Mouse (Mus musculus): ENCODE results near the gene Rsph3b. TPM values are rescaled to one million over a fixed set of nuclear protein-coding genes. Genes with fewer than 3 reads are reported as not detected.
"Not testable (repeated sequence)": the region's sequence is repeated elsewhere in the genome, so short reads cannot be mapped to it uniquely, and the experiment has no call there.

The Rsph3b gene
- polyA plus RNA-seq (2015; fragmentation: Nextera tagmentation; extraction: Ambion mirVana): 11.1 and 12.0 TPM in 2 replicates

- Histone ChIP-seq H3K4me2 (ENCODE audit: low read depth, low read length) (peak within 1 kb of the TSS; percentile 84), H3K4me3 (ENCODE audit: low read depth, low read length) (peak within 1 kb of the TSS; percentile 69), H3K9ac (ENCODE audit: low read depth, low read length) (peak within 1 kb of the TSS; percentile 62), H3K27ac (ENCODE audit: low read length) (peak within 1 kb of the TSS; percentile 81)
- peak; percentile 92 for ATAC-seq (ENCODE audit: low read depth)
- not testable (repeated sequence) for H3K9me3 ChIP-seq (replicated peaks; ENCODE audit: control insufficient read depth, low read length); H3K4me1 ChIP-seq (ENCODE audit: control insufficient read depth, low read depth, low read length); H3K27me3 ChIP-seq (ENCODE audit: control insufficient read depth, insufficient read depth, low read depth, low read length); H3K36me3 ChIP-seq (ENCODE audit: control insufficient read depth, insufficient read depth)
- under 1% methylated on average over 66 of the region's 73 CpGs for WGBS (ENCODE audit: insufficient replicate concordance)
These were observed at the start of gene Rsph3b for GRCm38 (mm10) chr17:6947984-6948768. Gene Rsph3b (minus strand): TSS chr17:6948682.

GRCm38 (mm10) chr17:6997778-6998490 lies 49.5 kb upstream of the Rsph3b start:
- not testable (repeated sequence) for ATAC-seq (ENCODE audit: low read depth); H3K36me3 ChIP-seq (ENCODE audit: control insufficient read depth, insufficient read depth); H3K9me3 ChIP-seq (replicated peaks; ENCODE audit: control insufficient read depth, low read length); H3K4me1 ChIP-seq (ENCODE audit: control insufficient read depth, low read depth, low read length); H3K27ac ChIP-seq (ENCODE audit: low read length); H3K4me3 ChIP-seq (ENCODE audit: low read depth, low read length); H3K4me2 ChIP-seq (ENCODE audit: low read depth, low read length); H3K27me3 ChIP-seq (ENCODE audit: control insufficient read depth, insufficient read depth, low read depth, low read length); H3K9ac ChIP-seq (ENCODE audit: low read depth, low read length)
- no CpG with 5 or more reads among the region's 7 CpGs for WGBS (ENCODE audit: insufficient replicate concordance)

GRCm38 (mm10) chr17:6996826-6997225 lies 48.3 kb upstream of the Rsph3b start:
- not testable (repeated sequence) for H3K27ac ChIP-seq (ENCODE audit: low read length); H3K9me3 ChIP-seq (replicated peaks; ENCODE audit: control insufficient read depth, low read length); H3K4me2 ChIP-seq (ENCODE audit: low read depth, low read length); H3K27me3 ChIP-seq (ENCODE audit: control insufficient read depth, insufficient read depth, low read depth, low read length); H3K36me3 ChIP-seq (ENCODE audit: control insufficient read depth, insufficient read depth); H3K9ac ChIP-seq (ENCODE audit: low read depth, low read length); ATAC-seq (ENCODE audit: low read depth); H3K4me1 ChIP-seq (ENCODE audit: control insufficient read depth, low read depth, low read length); H3K4me3 ChIP-seq (ENCODE audit: low read depth, low read length)
- WGBS (ENCODE audit: insufficient replicate concordance): 73% methylated on average over 8 of the region's 8 CpGs

- H3K9ac ChIP-seq (ENCODE audit: low read depth, low read length); H3K27me3 ChIP-seq (ENCODE audit: control insufficient read depth, insufficient read depth, low read depth, low read length); H3K9me3 ChIP-seq (replicated peaks; ENCODE audit: control insufficient read depth, low read length); H3K4me3 ChIP-seq (ENCODE audit: low read depth, low read length); H3K4me1 ChIP-seq (ENCODE audit: control insufficient read depth, low read depth, low read length); H3K4me2 ChIP-seq (ENCODE audit: low read depth, low read length); H3K36me3 ChIP-seq (ENCODE audit: control insufficient read depth, insufficient read depth); H3K27ac ChIP-seq (ENCODE audit: low read length): not testable (repeated sequence)
- WGBS (ENCODE audit: insufficient replicate concordance): no CpG with 5 or more reads among the region's 6 CpGs
- peak; percentile 13; the same call in 1 of the 2 replicates for ATAC-seq (ENCODE audit: low read depth)
These were observed 47.0 kb upstream of the Rsph3b start for GRCm38 (mm10) chr17:6995504-6995903.

- not testable (repeated sequence) for H3K4me3 ChIP-seq (ENCODE audit: low read depth, low read length); H3K4me2 ChIP-seq (ENCODE audit: low read depth, low read length); H3K36me3 ChIP-seq (ENCODE audit: control insufficient read depth, insufficient read depth); H3K9ac ChIP-seq (ENCODE audit: low read depth, low read length); H3K27me3 ChIP-seq (ENCODE audit: control insufficient read depth, insufficient read depth, low read depth, low read length); H3K4me1 ChIP-seq (ENCODE audit: control insufficient read depth, low read depth, low read length); ATAC-seq (ENCODE audit: low read depth); H3K9me3 ChIP-seq (replicated peaks; ENCODE audit: control insufficient read depth, low read length); H3K27ac ChIP-seq (ENCODE audit: low read length)
- 69% methylated on average over 1 of the region's 1 CpGs for WGBS (ENCODE audit: insufficient replicate concordance)
These were observed 37.6 kb upstream of the Rsph3b start for GRCm38 (mm10) chr17:6986118-6986517.

- ATAC-seq (ENCODE audit: low read depth); H3K4me1 ChIP-seq (ENCODE audit: control insufficient read depth, low read depth, low read length); H3K9ac ChIP-seq (ENCODE audit: low read depth, low read length); H3K4me2 ChIP-seq (ENCODE audit: low read depth, low read length); H3K27me3 ChIP-seq (ENCODE audit: control insufficient read depth, insufficient read depth, low read depth, low read length); H3K9me3 ChIP-seq (replicated peaks; ENCODE audit: control insufficient read depth, low read length); H3K4me3 ChIP-seq (ENCODE audit: low read depth, low read length); H3K36me3 ChIP-seq (ENCODE audit: control insufficient read depth, insufficient read depth); H3K27ac ChIP-seq (ENCODE audit: low read length): not testable (repeated sequence)
- 90% methylated on average over 5 of the region's 8 CpGs for WGBS (ENCODE audit: insufficient replicate concordance)
These were observed 31.7 kb upstream of the Rsph3b start for GRCm38 (mm10) chr17:6980144-6980543.

GRCm38 (mm10) chr17:6979380-6979779 lies 30.9 kb upstream of the Rsph3b start:
- peak overlapping the region; percentile 70 for H3K4me2 ChIP-seq (ENCODE audit: low read depth, low read length)
- not testable (repeated sequence) for H3K27ac ChIP-seq (ENCODE audit: low read length); H3K9ac ChIP-seq (ENCODE audit: low read depth, low read length); H3K4me1 ChIP-seq (ENCODE audit: control insufficient read depth, low read depth, low read length); H3K36me3 ChIP-seq (ENCODE audit: control insufficient read depth, insufficient read depth); H3K27me3 ChIP-seq (ENCODE audit: control insufficient read depth, insufficient read depth, low read depth, low read length); H3K9me3 ChIP-seq (replicated peaks; ENCODE audit: control insufficient read depth, low read length)
- H3K4me3 ChIP-seq (ENCODE audit: low read depth, low read length): peak overlapping the region; percentile 65
- peak; percentile 4; the same call in 1 of the 2 replicates for ATAC-seq (ENCODE audit: low read depth)
- 4% methylated on average over 4 of the region's 5 CpGs for WGBS (ENCODE audit: insufficient replicate concordance)

GRCm38 (mm10) chr17:6978287-6979248 lies 30.1 kb upstream of the Rsph3b start, which contains the start of gene Gm49721:
Gene Gm49721 (plus strand): TSS chr17:6978904.
- not testable (repeated sequence) for H3K27ac ChIP-seq (ENCODE audit: low read length); H3K27me3 ChIP-seq (ENCODE audit: control insufficient read depth, insufficient read depth, low read depth, low read length); H3K4me1 ChIP-seq (ENCODE audit: control insufficient read depth, low read depth, low read length); H3K9me3 ChIP-seq (replicated peaks; ENCODE audit: control insufficient read depth, low read length); H3K36me3 ChIP-seq (ENCODE audit: control insufficient read depth, insufficient read depth)
- H3K4me2 ChIP-seq (ENCODE audit: low read depth, low read length): peak within 1 kb of the TSS; percentile 70
- WGBS (ENCODE audit: insufficient replicate concordance): under 1% methylated on average over 32 of the region's 68 CpGs
- peak within 1 kb of the TSS; percentile 65 for H3K4me3 ChIP-seq (ENCODE audit: low read depth, low read length)
- peak within 1 kb of the TSS; percentile 62; the same call in 1 of the 2 replicates for H3K9ac ChIP-seq (ENCODE audit: low read depth, low read length)
- peak; percentile 99 for ATAC-seq (ENCODE audit: low read depth)
